Mouse (Mus musculus): ENCODE measurements around the gene Dnajc7. TPM values are rescaled to one million over a fixed set of nuclear protein-coding genes. Genes with fewer than 3 reads are reported as not detected.

Gene Dnajc7
- polyA plus RNA-seq, 1 experiment, result 89.7 TPM

- H3ac ChIP-seq (ENCODE audit: control insufficient read depth, insufficient read length, low read depth), result no peak overlapping the region
- no peaks in the 10 kb centered on the region for H3K36me3 ChIP-seq (ENCODE audit: control insufficient read depth, insufficient read depth)
- H3K79me3 ChIP-seq (ENCODE audit: low read depth), result no peaks in the 10 kb centered on the region
- H3K27me3 ChIP-seq (ENCODE audit: control insufficient read depth, insufficient read depth, insufficient read length), result peaks cover 28% of the 10 kb centered on the region
- TF ChIP-seq CTCF (IDR thresholded peaks at IDR 0.05; ENCODE audit: control insufficient read depth, insufficient read depth, insufficient read length), result no peak
- TF ChIP-seq CEBPB (IDR thresholded peaks at IDR 0.05; ENCODE audit: low read depth), result no peak
- no peak for TF ChIP-seq USF1 (IDR thresholded peaks at IDR 0.05; ENCODE audit: low read depth)
- TF ChIP-seq MYOD1 (IDR thresholded peaks at IDR 0.05; ENCODE audit: control insufficient read depth, insufficient read length, low read depth), result no peak
- no peak for TF ChIP-seq FOSL1 (IDR thresholded peaks at IDR 0.05; ENCODE audit: insufficient read depth, low read length, poor library complexity, severe bottlenecking)
- no peak for TF ChIP-seq MAX (IDR thresholded peaks at IDR 0.05)
- no peak for TF ChIP-seq MYOG (IDR thresholded peaks at IDR 0.05; ENCODE audit: control insufficient read depth, extremely low read depth, insufficient read length)
- H3K79me2 ChIP-seq (ENCODE audit: control insufficient read depth, insufficient read depth), result no peaks in the 10 kb centered on the region
- no peak overlapping the region for H3K4me3 ChIP-seq (ENCODE audit: insufficient read depth, poor library complexity, severe bottlenecking)
Observed at GRCm38 (mm10) chr11:100648405-100648804, 28.4 kb upstream of the Dnajc7 start.

GRCm38 (mm10) chr11:100646265-100646664, 26.3 kb upstream of the Dnajc7 start:
- TF ChIP-seq MYOD1 (IDR thresholded peaks at IDR 0.05; ENCODE audit: control insufficient read depth, insufficient read length, low read depth) (no peak), CTCF (IDR thresholded peaks at IDR 0.05; ENCODE audit: control insufficient read depth, insufficient read depth, insufficient read length) (peak; percentile 84)
- Histone ChIP-seq H3K4me3 (ENCODE audit: insufficient read depth, poor library complexity, severe bottlenecking) (no peak overlapping the region), H3K36me3 (ENCODE audit: control insufficient read depth, insufficient read depth) (no peaks in the 10 kb centered on the region), H3K79me2 (ENCODE audit: control insufficient read depth, insufficient read depth) (no peaks in the 10 kb centered on the region), H3K79me3 (ENCODE audit: low read depth) (no peaks in the 10 kb centered on the region), H3ac (ENCODE audit: control insufficient read depth, insufficient read length, low read depth) (no peak overlapping the region), H3K27me3 (ENCODE audit: control insufficient read depth, insufficient read depth, insufficient read length) (peaks cover 39% of the 10 kb centered on the region)

GRCm38 (mm10) chr11:100643612-100644575, 23.9 kb upstream of the Dnajc7 start:
- TF ChIP-seq MYOG (IDR thresholded peaks at IDR 0.05; ENCODE audit: control insufficient read depth, extremely low read depth, insufficient read length) (no peak), MYOD1 (IDR thresholded peaks at IDR 0.05; ENCODE audit: control insufficient read depth, insufficient read length, low read depth) (no peak), FOSL1 (IDR thresholded peaks at IDR 0.05; ENCODE audit: insufficient read depth, low read length, poor library complexity, severe bottlenecking) (no peak), CEBPB (IDR thresholded peaks at IDR 0.05; ENCODE audit: low read depth) (no peak), USF1 (IDR thresholded peaks at IDR 0.05; ENCODE audit: low read depth) (no peak), CTCF (IDR thresholded peaks at IDR 0.05; ENCODE audit: control insufficient read depth, insufficient read depth, insufficient read length) (no peak), MAX (IDR thresholded peaks at IDR 0.05) (no peak)

GRCm38 (mm10) chr11:100640159-100640906, 20.4 kb upstream of the Dnajc7 start:
- Histone ChIP-seq H3K36me3 (ENCODE audit: control insufficient read depth, insufficient read depth) (no peaks in the 10 kb centered on the region), H3K79me2 (ENCODE audit: control insufficient read depth, insufficient read depth) (no peaks in the 10 kb centered on the region), H3K27me3 (ENCODE audit: control insufficient read depth, insufficient read depth, insufficient read length) (peaks cover 69% of the 10 kb centered on the region), H3K79me3 (ENCODE audit: low read depth) (no peaks in the 10 kb centered on the region), H3ac (ENCODE audit: control insufficient read depth, insufficient read length, low read depth) (no peak overlapping the region), H3K4me3 (ENCODE audit: insufficient read depth, poor library complexity, severe bottlenecking) (no peak overlapping the region)
- TF ChIP-seq USF1 (IDR thresholded peaks at IDR 0.05; ENCODE audit: low read depth), result no peak
- TF ChIP-seq CTCF (IDR thresholded peaks at IDR 0.05; ENCODE audit: control insufficient read depth, insufficient read depth, insufficient read length), result peak; percentile 32
- no peak for TF ChIP-seq FOSL1 (IDR thresholded peaks at IDR 0.05; ENCODE audit: insufficient read depth, low read length, poor library complexity, severe bottlenecking)
- no peak for TF ChIP-seq CEBPB (IDR thresholded peaks at IDR 0.05; ENCODE audit: low read depth)
- no peak for TF ChIP-seq MAX (IDR thresholded peaks at IDR 0.05)

More at GRCm38 (mm10) chr11:100643612-100644575, 23.9 kb upstream of the Dnajc7 start:
- H3K27me3 ChIP-seq (ENCODE audit: control insufficient read depth, insufficient read depth, insufficient read length), result peaks cover 54% of the 10 kb centered on the region
- no peak overlapping the region for H3K4me3 ChIP-seq (ENCODE audit: insufficient read depth, poor library complexity, severe bottlenecking)
- H3ac ChIP-seq (ENCODE audit: control insufficient read depth, insufficient read length, low read depth), result no peak overlapping the region
- H3K79me2 ChIP-seq (ENCODE audit: control insufficient read depth, insufficient read depth), result no peaks in the 10 kb centered on the region
- no peaks in the 10 kb centered on the region for H3K79me3 ChIP-seq (ENCODE audit: low read depth)
- no peaks in the 10 kb centered on the region for H3K36me3 ChIP-seq (ENCODE audit: control insufficient read depth, insufficient read depth)

GRCm38 (mm10) chr11:100634530-100634929, 14.6 kb upstream of the Dnajc7 start:
- no peak overlapping the region for H3ac ChIP-seq (ENCODE audit: control insufficient read depth, insufficient read length, low read depth)
- no peaks in the 10 kb centered on the region for H3K36me3 ChIP-seq (ENCODE audit: control insufficient read depth, insufficient read depth)
- H3K79me2 ChIP-seq (ENCODE audit: control insufficient read depth, insufficient read depth), result no peaks in the 10 kb centered on the region
- no peak overlapping the region for H3K4me3 ChIP-seq (ENCODE audit: insufficient read depth, poor library complexity, severe bottlenecking)
- H3K79me3 ChIP-seq (ENCODE audit: low read depth), result no peaks in the 10 kb centered on the region
- TF ChIP-seq MAX (IDR thresholded peaks at IDR 0.05) (no peak), MYOD1 (IDR thresholded peaks at IDR 0.05; ENCODE audit: control insufficient read depth, insufficient read length, low read depth) (no peak), USF1 (IDR thresholded peaks at IDR 0.05; ENCODE audit: low read depth) (no peak), FOSL1 (IDR thresholded peaks at IDR 0.05; ENCODE audit: insufficient read depth, low read length, poor library complexity, severe bottlenecking) (no peak), CEBPB (IDR thresholded peaks at IDR 0.05; ENCODE audit: low read depth) (no peak), CTCF (IDR thresholded peaks at IDR 0.05; ENCODE audit: control insufficient read depth, insufficient read depth, insufficient read length) (no peak), MYOG (IDR thresholded peaks at IDR 0.05; ENCODE audit: control insufficient read depth, extremely low read depth, insufficient read length) (no peak)
- H3K27me3 ChIP-seq (ENCODE audit: control insufficient read depth, insufficient read depth, insufficient read length), result peaks cover 53% of the 10 kb centered on the region

Data from C2C12 (cell line).